Mouse (Mus musculus) midbrain, embryonic 12.5 days (tissue): ENCODE results near the gene Tmem79. TPM values are rescaled to one million over a fixed set of nuclear protein-coding genes. Genes with fewer than 3 reads are reported as not detected.
"Not testable (repeated sequence)": the region's sequence is repeated elsewhere in the genome, so short reads cannot be mapped to it uniquely, and the experiment has no call there.

ENCODE experiments used
- ATAC-seq: fragments of 200-750 bp; cut with Nextera tagmentation; 2 replicates; pipeline ENCODE4 v1.8.0; 2017; ENCODE audit warnings: low read depth, moderate TSS enrichment, moderate library complexity; ENCODE audit not compliant: low FRiP score
- H3K27ac ChIP-seq: fragments of 300-500 bp; sonication (generic); replicated peaks from 2 replicates; pipeline ENCODE4 v1.5.1; 2016; ENCODE audit warnings: mild to moderate bottlenecking
- H3K27me3 ChIP-seq: fragments of 300-500 bp; sonication (generic); 2 replicates; pipeline ENCODE4 v1.6.1; 2016; ENCODE audit warnings: mild to moderate bottlenecking
- H3K36me3 ChIP-seq: fragments of 300-500 bp; sonication (generic); 2 replicates; pipeline ENCODE4 v1.6.1; 2016
- H3K4me1 ChIP-seq: fragments of 300-500 bp; sonication (generic); 2 replicates; pipeline ENCODE4 v1.6.1; 2016
- H3K4me2 ChIP-seq: fragments of 300-500 bp; sonication (generic); replicated peaks from 2 replicates; pipeline ENCODE4 v1.6.1; 2016; ENCODE audit warnings: mild to moderate bottlenecking, moderate library complexity
- H3K4me3 ChIP-seq: fragments of 300-500 bp; sonication (generic); 2 replicates; pipeline ENCODE4 v1.5.1; 2016; ENCODE audit warnings: mild to moderate bottlenecking
- H3K9ac ChIP-seq: fragments of 300-500 bp; sonication (generic); replicated peaks from 2 replicates; pipeline ENCODE4 v1.6.1; 2016; ENCODE audit warnings: mild to moderate bottlenecking, moderate library complexity
- H3K9me3 ChIP-seq: fragments of 300-500 bp; sonication (generic); 2 replicates; pipeline ENCODE4 v1.6.1; 2016; ENCODE audit warnings: mild to moderate bottlenecking
- WGBS: fragments of 180-500 bp; shearing (Covaris S2); methylation state at CpG from one replicate; pipeline ENCODE4 v1.1.7; 2016; 5-methylcytosine and 5-hydroxymethylcytosine counted together
- polyA plus RNA-seq: library from polyadenylated mRNA; unstranded; fragments of >200 nt; fragmentation: Nextera tagmentation; extraction: Ambion mirVana; gene quantifications from 2 replicates; pipeline ENCODE4 v1.2.1, GENCODE M21; 2016

Gene Tmem79
- polyA plus RNA-seq, 1 experiment from 2014 or later: 2.3 TPM

DNA sequence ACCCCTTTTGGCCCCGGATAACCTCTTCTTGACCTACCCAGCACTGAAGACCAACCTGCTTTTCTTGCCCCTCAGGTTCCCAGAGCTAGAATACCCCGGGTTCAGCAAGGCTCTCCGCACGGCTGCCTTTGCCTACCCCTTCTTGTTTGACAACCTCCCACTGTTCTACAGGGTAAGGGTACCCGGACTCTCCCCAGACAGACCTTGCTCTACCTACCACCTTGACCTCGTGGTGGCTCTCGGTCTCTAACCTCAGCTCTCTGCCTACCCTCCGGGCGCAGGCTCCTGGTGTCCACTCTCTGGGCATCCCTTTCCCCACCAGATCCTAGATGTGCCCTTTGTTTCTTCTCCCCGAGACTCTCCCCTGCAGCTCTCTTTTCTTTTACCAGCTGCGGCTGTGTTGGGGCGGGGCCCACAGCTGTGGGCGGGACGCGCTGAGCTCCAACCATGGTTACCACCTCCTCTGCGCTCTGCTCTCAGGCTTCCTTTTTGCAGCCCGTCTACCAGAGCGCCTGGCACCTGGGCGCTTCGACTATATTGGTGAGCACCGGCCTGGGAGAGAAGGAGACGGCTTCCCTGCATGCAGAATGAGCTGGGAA, 31.0 kb upstream of the Tmem79 start:
- Histone ChIP-seq H3K4me2 (peak overlapping the region; percentile 42), H3K4me3 (peak overlapping the region; percentile 21), H3K27me3 (peaks cover 32% of the 10 kb centered on the region), H3K36me3 (peaks cover 12% of the 10 kb centered on the region)
- H3K9ac ChIP-seq, H3K9me3 ChIP-seq, H3K4me1 ChIP-seq, H3K27ac ChIP-seq: not testable (repeated sequence)
- peak; percentile 85 for ATAC-seq
- under 1% methylated on average over 18 of the region's 22 CpGs for WGBS

DNA sequence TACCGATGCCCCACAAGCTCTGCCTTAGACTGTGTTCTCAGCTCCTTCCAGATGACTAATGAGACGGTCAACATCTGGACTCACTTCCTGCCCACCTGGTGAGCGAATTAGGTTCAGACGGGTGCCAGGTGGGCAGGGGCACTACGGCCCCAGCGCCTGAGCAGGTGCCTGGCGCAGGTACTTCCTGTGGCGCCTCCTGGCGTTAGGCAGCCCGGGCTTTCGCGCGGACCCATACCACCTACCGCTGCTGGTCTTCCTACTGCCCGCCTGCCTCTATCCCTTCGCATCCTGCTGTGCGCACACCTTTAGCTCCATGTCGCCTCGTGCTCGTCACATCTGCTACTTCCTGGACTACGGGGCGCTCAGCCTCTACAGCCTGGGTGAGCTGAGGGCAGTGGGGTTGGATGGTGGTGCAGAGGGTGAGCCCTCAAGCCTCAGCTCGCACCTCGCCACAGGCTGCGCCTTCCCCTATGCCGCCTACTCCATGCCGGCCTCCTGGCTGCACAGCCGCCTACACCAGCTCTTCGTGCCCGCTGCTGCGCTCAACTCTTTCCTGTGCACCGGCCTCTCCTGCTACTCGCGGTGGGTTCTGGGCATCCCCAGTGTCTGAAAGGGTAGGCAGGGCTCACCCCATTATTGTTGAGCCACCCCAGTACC, 29.9 kb upstream of the Tmem79 start:
- Histone ChIP-seq H3K9ac (no peak overlapping the region), H3K9me3 (peaks cover 8% of the 10 kb centered on the region; the same call in 1 of the 2 replicates), H3K4me3 (no peak overlapping the region), H3K4me2 (0 out of 2 replicates have a peak overlapping the region, but pooled peaks have one; percentile 11), H3K27ac (no peak overlapping the region), H3K27me3 (peaks cover 32% of the 10 kb centered on the region), H3K4me1 (peaks cover 3% of the 10 kb centered on the region; the same call in 1 of the 2 replicates), H3K36me3 (peaks cover 23% of the 10 kb centered on the region)
- WGBS: 35% methylated on average over 34 of the region's 34 CpGs
- ATAC-seq: no peak

DNA sequence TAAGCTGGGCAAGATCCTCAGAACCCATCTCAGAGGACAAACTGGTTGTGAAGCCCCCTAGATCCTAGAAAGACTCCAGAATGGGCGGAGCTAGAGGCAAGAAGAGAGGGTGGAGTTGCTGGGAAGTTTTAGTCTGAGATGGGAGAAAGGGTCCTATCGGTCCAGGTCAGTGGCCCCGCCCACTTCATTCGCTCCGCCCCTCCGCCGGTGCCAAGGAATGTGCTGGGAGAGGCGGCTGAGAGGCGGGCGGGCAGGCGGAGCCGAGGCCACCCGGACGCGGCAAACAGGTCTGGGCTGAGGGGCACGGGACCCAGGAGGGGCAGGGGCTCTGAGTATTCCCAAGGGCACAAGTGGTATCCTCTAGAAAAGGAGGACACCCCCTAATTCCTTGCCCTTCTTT, 28.4 kb upstream of the Tmem79 start, which contains the start of gene Paqr6:
TSS of gene Paqr6 (plus strand) at position 248 of the 400 bp plus-strand sequence.
- H3K4me3 ChIP-seq: no peak within 1 kb of the TSS
- peaks cover 5% of the 10 kb centered on the region; the same call in 1 of the 2 replicates for H3K4me1 ChIP-seq
- WGBS: 2% methylated on average over 16 of the region's 16 CpGs
- no peaks in the 10 kb centered on the region for H3K9me3 ChIP-seq
- H3K36me3 ChIP-seq: peaks cover 38% of the 10 kb centered on the region
- peaks cover 32% of the 10 kb centered on the region for H3K27me3 ChIP-seq
- no peak for ATAC-seq
- no peak within 1 kb of the TSS for H3K27ac ChIP-seq
- H3K4me2 ChIP-seq: no peak within 1 kb of the TSS; the same call in 1 of the 2 replicates
- no peak within 1 kb of the TSS for H3K9ac ChIP-seq

DNA sequence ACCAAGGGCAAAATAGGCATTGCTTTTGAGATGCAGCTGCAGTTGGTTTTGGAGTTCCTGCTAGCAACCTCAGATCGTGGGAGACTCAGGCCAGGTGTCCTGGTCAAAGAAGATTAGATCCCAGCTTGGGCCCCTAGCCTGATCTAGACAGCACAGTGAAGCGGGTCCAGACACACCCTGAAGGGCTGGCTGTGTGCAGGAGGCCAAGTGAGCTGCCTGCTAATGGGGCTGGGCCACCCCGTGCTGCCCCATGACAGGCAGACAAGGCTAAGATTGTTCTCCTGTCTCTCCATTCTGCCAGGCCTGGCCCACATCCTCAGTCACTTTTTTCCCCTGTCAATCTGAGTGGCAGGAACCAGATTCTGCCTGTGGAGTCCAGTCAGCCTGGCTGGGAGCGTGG, 27.8 kb upstream of the Tmem79 start:
- no peaks in the 10 kb centered on the region for H3K9me3 ChIP-seq
- no peak overlapping the region for H3K27ac ChIP-seq
- no peak overlapping the region for H3K4me2 ChIP-seq
- no peak overlapping the region for H3K9ac ChIP-seq
- no peak for ATAC-seq
- H3K4me1 ChIP-seq: peaks cover 6% of the 10 kb centered on the region; the same call in 1 of the 2 replicates
- H3K27me3 ChIP-seq: peaks cover 32% of the 10 kb centered on the region
- WGBS: 68% methylated on average over 4 of the region's 4 CpGs
- peaks cover 45% of the 10 kb centered on the region for H3K36me3 ChIP-seq
- H3K4me3 ChIP-seq: no peak overlapping the region

DNA sequence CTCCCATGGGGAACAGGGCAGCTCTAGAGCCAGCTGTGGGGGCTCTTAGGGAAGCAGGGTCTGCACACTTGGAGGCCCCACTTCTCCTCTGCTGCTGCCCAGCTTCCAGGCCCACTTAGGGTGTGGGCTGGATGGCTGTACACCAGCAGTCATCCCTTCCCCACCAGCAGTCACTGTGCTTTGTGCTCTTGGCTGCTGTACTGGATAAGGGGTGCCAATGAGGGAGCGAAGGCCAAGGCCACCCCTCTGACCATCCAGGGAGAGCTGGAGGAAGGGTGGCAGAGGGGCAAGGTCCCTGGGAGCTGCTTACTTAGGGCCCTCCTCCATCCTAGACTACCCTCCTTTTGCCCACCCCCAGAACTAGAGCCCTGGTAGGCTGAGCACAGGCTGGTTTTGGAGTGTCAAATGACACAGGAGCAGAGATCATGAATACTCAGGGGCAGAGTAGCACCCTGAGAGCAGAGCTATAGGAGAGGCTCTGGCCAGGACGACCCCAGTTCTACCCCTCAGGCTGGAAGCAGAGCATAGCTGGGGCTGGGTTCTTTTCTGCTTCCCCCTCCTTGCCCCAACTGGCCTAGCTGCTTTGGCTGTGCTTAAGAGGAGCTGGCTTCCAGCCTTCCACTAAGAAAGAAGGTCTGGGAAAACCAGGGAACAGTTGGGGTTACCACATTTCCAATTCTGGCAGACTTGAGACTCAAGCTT, 25.8 kb upstream of the Tmem79 start:
- peaks cover 6% of the 10 kb centered on the region; the same call in 1 of the 2 replicates for H3K4me1 ChIP-seq
- no peak for ATAC-seq
- H3K4me2 ChIP-seq: no peak overlapping the region
- WGBS: 87% methylated on average over 2 of the region's 2 CpGs
- peaks cover 32% of the 10 kb centered on the region for H3K27me3 ChIP-seq
- no peaks in the 10 kb centered on the region for H3K9me3 ChIP-seq
- peaks cover 62% of the 10 kb centered on the region for H3K36me3 ChIP-seq
- no peak overlapping the region for H3K4me3 ChIP-seq
- no peak overlapping the region for H3K27ac ChIP-seq
- no peak overlapping the region for H3K9ac ChIP-seq

DNA sequence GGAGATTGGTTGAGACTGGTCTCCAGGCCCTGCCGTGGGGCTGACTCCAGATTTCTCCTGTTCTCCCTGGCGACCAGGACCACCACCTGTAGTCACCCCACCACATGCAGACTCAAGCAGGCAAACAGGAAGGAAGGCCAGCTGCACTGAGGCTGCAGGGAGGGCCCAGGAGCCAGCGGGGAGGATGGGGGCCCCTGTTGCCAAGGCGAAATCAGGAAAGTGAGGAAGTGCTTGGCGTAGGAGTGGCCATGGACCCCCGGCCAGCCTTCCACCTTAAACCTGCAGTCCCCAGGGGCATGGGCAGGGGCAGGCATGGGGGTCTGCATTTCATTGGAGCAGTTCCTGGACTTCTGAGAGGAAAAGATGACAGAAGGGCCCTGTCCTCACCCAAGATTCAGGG, 25.1 kb upstream of the Tmem79 start:
- peaks cover 28% of the 10 kb centered on the region for H3K27me3 ChIP-seq
- no peak overlapping the region for H3K27ac ChIP-seq
- peaks cover 6% of the 10 kb centered on the region; the same call in 1 of the 2 replicates for H3K4me1 ChIP-seq
- no peak overlapping the region for H3K9ac ChIP-seq
- peaks cover 69% of the 10 kb centered on the region for H3K36me3 ChIP-seq
- no peaks in the 10 kb centered on the region for H3K9me3 ChIP-seq
- no peak for ATAC-seq
- H3K4me3 ChIP-seq: no peak overlapping the region
- H3K4me2 ChIP-seq: no peak overlapping the region
- WGBS: 79% methylated on average over 6 of the region's 6 CpGs

DNA sequence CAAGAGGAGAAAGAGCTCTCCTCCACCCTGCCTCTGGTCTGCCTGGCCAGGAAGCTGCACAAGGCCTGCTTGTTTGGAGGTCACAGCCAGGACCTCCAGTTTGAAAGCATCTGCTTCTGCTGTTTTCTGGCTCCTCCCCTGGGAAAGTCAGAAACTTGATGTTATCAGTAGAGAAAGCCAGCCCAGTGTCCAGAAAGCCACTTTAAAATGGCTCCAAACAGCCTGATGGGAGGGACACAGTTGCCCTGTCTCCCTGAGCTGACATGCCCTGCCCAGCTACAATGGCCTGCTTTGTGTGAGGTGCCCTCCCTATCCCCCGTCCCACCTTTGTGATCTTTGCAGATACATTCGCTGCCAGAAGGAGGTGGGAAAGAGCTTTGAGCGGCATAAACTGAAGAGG, 24.0 kb upstream of the Tmem79 start:
- Histone ChIP-seq H3K27ac (0 out of 2 replicates have a peak overlapping the region, but pooled peaks have one; percentile 15), H3K4me2 (no peak overlapping the region), H3K36me3 (peaks cover 80% of the 10 kb centered on the region), H3K9me3 (no peaks in the 10 kb centered on the region), H3K4me1 (peaks cover 6% of the 10 kb centered on the region; the same call in 1 of the 2 replicates), H3K9ac (no peak overlapping the region), H3K4me3 (no peak overlapping the region), H3K27me3 (peaks cover 17% of the 10 kb centered on the region)
- 80% methylated on average over 3 of the region's 3 CpGs for WGBS
- no peak for ATAC-seq

DNA sequence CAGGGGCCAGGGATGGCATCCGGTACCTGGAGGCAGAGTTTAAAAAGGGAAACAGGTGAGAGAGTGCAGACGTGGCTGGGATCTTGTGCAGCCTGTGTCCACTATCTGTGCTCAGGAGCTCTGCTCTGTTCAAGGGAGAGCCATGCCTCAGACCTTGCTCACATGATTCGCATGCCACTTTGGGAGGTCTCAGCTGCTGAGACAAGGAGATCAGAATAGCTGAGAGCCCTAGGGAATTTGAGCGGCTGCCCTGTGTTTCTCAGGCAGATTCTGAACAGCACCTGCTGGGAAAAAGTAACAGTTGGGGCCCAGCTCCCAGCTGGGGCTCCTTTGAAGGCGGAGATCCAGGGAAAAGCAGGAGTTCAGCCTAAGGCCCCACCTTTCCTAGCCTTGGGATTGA, 23.6 kb upstream of the Tmem79 start:
- Histone ChIP-seq H3K4me1 (peaks cover 6% of the 10 kb centered on the region; the same call in 1 of the 2 replicates), H3K27me3 (peaks cover 13% of the 10 kb centered on the region), H3K9ac (no peak overlapping the region), H3K4me3 (no peak overlapping the region), H3K36me3 (peaks cover 84% of the 10 kb centered on the region), H3K27ac (peak overlapping the region; percentile 25; the same call in 1 of the 2 replicates), H3K4me2 (no peak overlapping the region), H3K9me3 (no peaks in the 10 kb centered on the region)
- 72% methylated on average over 5 of the region's 5 CpGs for WGBS
- ATAC-seq: no peak

DNA sequence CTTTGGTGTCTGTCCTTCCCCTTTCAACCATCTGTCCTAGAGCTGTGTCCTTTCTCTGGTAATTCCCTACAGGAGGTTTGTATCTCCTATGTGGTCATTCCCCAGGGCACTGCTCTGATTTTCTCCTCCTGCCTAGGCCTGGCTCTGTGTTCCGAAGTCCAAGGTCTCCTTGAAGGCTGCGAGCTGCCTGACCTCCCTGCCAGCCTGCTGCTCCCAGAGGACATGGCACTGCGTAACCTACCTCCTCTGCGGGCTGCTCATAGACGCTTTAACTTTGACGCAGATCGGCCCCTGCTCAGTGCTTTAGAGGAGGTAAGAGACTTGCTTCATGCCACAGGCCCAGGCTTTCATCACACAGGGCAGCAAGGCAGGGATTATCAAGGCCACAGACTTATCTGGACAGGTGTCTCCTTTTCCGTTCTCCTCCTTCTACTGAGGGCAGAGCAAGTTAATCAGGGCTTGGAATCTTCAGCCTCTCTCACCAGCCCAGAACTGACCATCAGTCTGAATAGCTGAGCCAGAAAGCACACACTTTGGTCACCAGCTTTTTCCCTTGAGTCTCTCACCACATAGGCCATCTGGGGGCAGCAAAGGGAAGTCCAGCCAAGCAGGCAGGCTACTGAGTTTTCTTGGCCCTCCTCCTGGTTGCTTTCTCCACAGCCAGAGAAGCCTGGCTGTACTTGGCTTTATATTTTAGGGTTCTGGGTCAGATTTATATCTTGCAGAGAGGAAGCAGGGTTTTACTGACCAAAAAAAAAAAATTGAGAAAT, 18.6 kb upstream of the Tmem79 start:
- H3K4me3 ChIP-seq: no peak overlapping the region
- H3K27me3 ChIP-seq: no peaks in the 10 kb centered on the region
- H3K27ac ChIP-seq: no peak overlapping the region
- peaks cover 2% of the 10 kb centered on the region; the same call in 1 of the 2 replicates for H3K4me1 ChIP-seq
- H3K9ac ChIP-seq: no peak overlapping the region
- no peak overlapping the region for H3K4me2 ChIP-seq
- H3K36me3 ChIP-seq: peaks cover 98% of the 10 kb centered on the region
- no peak for ATAC-seq
- 95% methylated on average over 8 of the region's 8 CpGs for WGBS
- H3K9me3 ChIP-seq: no peaks in the 10 kb centered on the region

DNA sequence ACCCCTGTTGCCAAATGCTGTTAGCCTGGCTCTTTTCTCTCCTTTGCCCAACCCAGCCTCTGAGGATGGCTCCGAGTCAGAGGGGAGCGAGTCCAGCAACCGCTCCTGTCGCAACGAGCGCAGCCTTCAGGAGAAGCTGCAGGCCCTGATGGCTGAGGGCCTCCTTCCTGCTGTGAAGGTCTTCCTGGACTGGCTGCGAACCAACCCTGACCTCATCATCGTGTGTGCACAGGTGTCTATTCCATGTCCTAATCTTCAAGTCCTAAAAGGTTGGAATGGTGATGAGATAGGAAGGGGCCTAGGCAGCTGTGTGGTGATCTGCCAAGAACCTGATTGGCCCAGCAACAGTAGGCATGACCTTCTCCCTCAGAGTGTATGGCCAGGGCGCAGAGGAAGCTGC, 17.0 kb upstream of the Tmem79 start:
- Histone ChIP-seq H3K27ac (no peak overlapping the region), H3K4me1 (no peaks in the 10 kb centered on the region), H3K9ac (no peak overlapping the region), H3K4me2 (no peak overlapping the region), H3K36me3 (peaks cover 98% of the 10 kb centered on the region), H3K9me3 (no peaks in the 10 kb centered on the region), H3K4me3 (no peak overlapping the region), H3K27me3 (no peaks in the 10 kb centered on the region)
- WGBS: 91% methylated on average over 9 of the region's 9 CpGs
- no peak for ATAC-seq

DNA sequence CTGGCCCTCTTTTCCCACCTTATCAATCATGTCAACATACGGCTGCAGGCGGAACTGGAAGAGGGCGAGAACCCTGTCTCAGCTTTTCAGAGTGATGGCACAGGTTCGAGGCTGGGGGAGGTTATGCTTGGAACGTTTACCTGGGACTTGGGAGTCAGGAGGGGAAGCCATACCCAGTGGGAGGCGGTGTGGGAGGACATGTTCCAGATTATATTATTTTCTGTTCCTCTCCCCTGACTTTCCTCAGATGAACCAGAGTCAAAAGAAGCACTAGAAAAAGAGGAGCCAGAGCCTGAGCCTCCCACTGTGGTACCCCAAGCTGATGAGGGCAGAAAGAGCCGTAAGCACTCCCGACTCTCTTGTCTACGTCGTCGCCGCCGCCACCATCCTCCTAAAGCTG, 14.8 kb upstream of the Tmem79 start:
- ATAC-seq: no peak
- no peak overlapping the region for H3K27ac ChIP-seq
- H3K4me2 ChIP-seq: no peak overlapping the region
- no peak overlapping the region for H3K4me3 ChIP-seq
- no peaks in the 10 kb centered on the region for H3K4me1 ChIP-seq
- H3K27me3 ChIP-seq: no peaks in the 10 kb centered on the region
- H3K36me3 ChIP-seq: peaks cover 100% of the 10 kb centered on the region
- 94% methylated on average over 13 of the region's 13 CpGs for WGBS
- H3K9me3 ChIP-seq: no peaks in the 10 kb centered on the region
- no peak overlapping the region for H3K9ac ChIP-seq
